Comparison of ENCODE assay signal across 8 mouse cellular contexts in the genomic region with DNA sequence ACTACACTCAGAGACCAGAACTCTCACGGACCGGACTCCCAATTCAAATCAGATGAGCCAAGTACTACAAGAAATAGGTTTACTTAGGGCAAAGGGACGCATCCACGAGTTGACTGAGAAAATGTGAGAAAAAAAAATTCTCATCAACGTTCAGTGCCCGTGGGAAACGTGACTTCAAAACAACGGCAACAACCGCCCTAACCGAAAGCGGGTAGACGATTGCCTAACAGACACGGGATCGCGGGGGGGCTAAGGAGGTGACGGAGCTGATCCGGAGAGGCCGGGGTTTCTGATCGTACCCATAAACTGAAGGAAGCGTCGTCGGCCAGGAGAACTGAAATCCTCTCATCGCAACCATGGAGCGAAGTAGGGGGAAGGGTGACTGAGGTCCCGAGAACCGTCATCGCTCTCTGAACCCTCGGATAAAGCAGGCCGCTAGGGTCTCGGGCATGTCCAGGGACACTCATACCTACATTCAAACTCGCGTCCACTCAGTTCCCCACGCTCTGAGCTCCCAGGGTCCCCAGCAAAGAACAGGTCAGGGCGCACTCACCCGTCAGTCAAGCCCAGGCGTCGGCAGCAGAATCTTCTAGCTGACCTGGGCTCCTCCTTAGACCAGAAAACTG. TPM values are rescaled to one million over a fixed set of nuclear protein-coding genes. Genes with fewer than 3 reads are reported as not detected.
A peak's percentile ranks its signal among the peaks of the same experiment; 100 is the strongest.
DNase-seq lines count a peak whose midpoint lies in the region; ATAC-seq and TF ChIP-seq lines count a peak whose summit lies in the region.

A gene (plus strand): TSS at position 51 of the 626 bp plus-strand sequence.

- peak within 1 kb of the TSS; percentile 82 for H3K9ac ChIP-seq in ES-Bruce4 (ENCODE audit: low read depth, poor library complexity, severe bottlenecking)
- H3K9ac ChIP-seq in embryonic facial prominence, embryonic 12.5 days: peak within 1 kb of the TSS; percentile 90

- H3K4me3 ChIP-seq in ES-Bruce4 (ENCODE audit: low read depth, low read length): peak within 1 kb of the TSS; percentile 99
- H3K4me3 ChIP-seq in embryonic facial prominence, embryonic 12.5 days: peak within 1 kb of the TSS; percentile 83

- intact Hi-C loops in heart, postnatal 10 days (cut with DNase I): no loop called here

- TF ChIP-seq POLR2A in ES-Bruce4 (IDR thresholded peaks at IDR 0.05; ENCODE audit: insufficient read depth, low read length): no peak

- peaks cover 1% of the 10 kb centered on the region for H3K4me1 ChIP-seq in ES-Bruce4 (ENCODE audit: control insufficient read depth, insufficient read depth, low read length)
- peaks cover 20% of the 10 kb centered on the region for H3K4me1 ChIP-seq in embryonic facial prominence, embryonic 12.5 days

- DNase-seq in frontal cortex, adult 2 months (ENCODE audit: extremely low spot score in 1 of 2, low spot score in 1 of 2): no peak
- no peak for DNase-seq in frontal cortex, postnatal 36 days (ENCODE audit: low spot score in 2 of 2)
- DNase-seq in heart, postnatal 10 days: no peak
- no peak for DNase-seq in left cerebral cortex, adult 8-10 months (ENCODE audit: low spot score in 2 of 2)
- peak; percentile 72 for DNase-seq in thymus, postnatal 0 days (ENCODE audit: low spot score)

- WGBS in embryonic facial prominence, embryonic 12.5 days: 2% methylated on average over 37 of the region's 37 CpGs

- H3K27ac ChIP-seq in ES-Bruce4 (ENCODE audit: insufficient read depth, low read length): peak within 1 kb of the TSS; percentile 40; the same call in 1 of the 2 replicates
- H3K27ac ChIP-seq in embryonic facial prominence, embryonic 12.5 days: peak within 1 kb of the TSS; percentile 91

- H3K9me3 ChIP-seq in ES-Bruce4 (replicated peaks; ENCODE audit: control insufficient read depth, insufficient read depth, low read length, poor library complexity, severe bottlenecking): no peaks in the 10 kb centered on the region
- H3K9me3 ChIP-seq in embryonic facial prominence, embryonic 12.5 days: no peaks in the 10 kb centered on the region

- peaks cover 20% of the 10 kb centered on the region for H3K36me3 ChIP-seq in ES-Bruce4 (ENCODE audit: control insufficient read depth, insufficient read depth, low read length, poor library complexity, severe bottlenecking)
- peaks cover 29% of the 10 kb centered on the region for H3K36me3 ChIP-seq in embryonic facial prominence, embryonic 12.5 days

- no peak for TF ChIP-seq CTCF in ES-Bruce4 (IDR thresholded peaks at IDR 0.05; ENCODE audit: low read depth, low read length)

- no peaks in the 10 kb centered on the region for H3K27me3 ChIP-seq in ES-Bruce4 (ENCODE audit: control insufficient read depth, insufficient read depth, low read length, poor library complexity, severe bottlenecking)
- H3K27me3 ChIP-seq in embryonic facial prominence, embryonic 12.5 days: no peaks in the 10 kb centered on the region

- no peak for TF ChIP-seq EP300 in ES-Bruce4 (IDR thresholded peaks at IDR 0.05; ENCODE audit: insufficient read depth, low read depth, low read length)

- peak within 1 kb of the TSS; percentile 86 for H3K4me2 ChIP-seq in embryonic facial prominence, embryonic 12.5 days (replicated peaks)

- ATAC-seq in embryonic facial prominence, embryonic 12.5 days (ENCODE audit: insufficient number of reproducible peaks, insufficient read depth, low FRiP score, low TSS enrichment): no peak
- peak; percentile 65 for ATAC-seq in megakaryocyte, adult 5-6 weeks (ENCODE audit: poor library complexity, severe bottlenecking)

RNA-seq across cellular contexts. Expression of the gene that starts here (rescaled TPM):
- polyA plus RNA-seq in frontal cortex, adult 2 months (2012; rRNA removed): 12.6 and 13.7 TPM in 2 replicates
- 42.5 and 46.1 TPM in 2 replicates for polyA plus RNA-seq in ES-Bruce4 (2011; ENCODE audit: insufficient read depth, insufficient read length, low read depth, missing spikeins)
- 27.7 and 28.0 TPM in 2 replicates for polyA plus RNA-seq in embryonic facial prominence, embryonic 12.5 days (2016; fragmentation: Nextera tagmentation; extraction: Ambion mirVana)
- 10 to 100 TPM; 14.2 to 15.1 TPM for total RNA-seq in heart, postnatal 10 days (2021)
- 10 to 100 TPM; 12.5 to 16.6 (median 13.3) TPM for total RNA-seq in left cerebral cortex, adult 8-10 months (2022)
- 16.4 and 18.1 TPM in 2 replicates for total RNA-seq in megakaryocyte, adult 5-6 weeks (2015)
- 13.9 and 18.8 TPM in 2 replicates for total RNA-seq in megakaryocyte, adult 5-6 weeks (2017)
- polyA plus RNA-seq in thymus, postnatal 0 days (2015; fragmentation: Nextera tagmentation; extraction: Ambion mirVana): 47.2 and 52.6 TPM in 2 replicates
